ENCODE assay signal across 8 mouse cellular contexts in genomic region chr11:51615129-51615528, GRCm38 (mm10). TPM values are rescaled to one million over a fixed set of nuclear protein-coding genes. Genes with fewer than 3 reads are reported as not detected.
DNase-seq lines count a peak whose midpoint lies in the region; ATAC-seq and TF ChIP-seq lines count a peak whose summit lies in the region.

No protein-coding gene starts in this region.

- H3K9me3 ChIP-seq in heart, embryonic 11.5 days (replicated peaks; ENCODE audit: control insufficient read depth, low read length): no peaks in the 10 kb centered on the region
- H3K9me3 ChIP-seq in liver, embryonic 11.5 days (ENCODE audit: control insufficient read depth, low read length): no peaks in the 10 kb centered on the region
- no peaks in the 10 kb centered on the region for H3K9me3 ChIP-seq in neural tube, embryonic 15.5 days (replicated peaks)

- TF ChIP-seq POLR2A in testis, adult 2 months (IDR thresholded peaks at IDR 0.05; ENCODE audit: control insufficient read depth, low read depth, low read length): no peak

- H3K27me3 ChIP-seq in testis, adult 2 months (ENCODE audit: control insufficient read depth, insufficient read depth, low read length): no peaks in the 10 kb centered on the region
- no peaks in the 10 kb centered on the region for H3K27me3 ChIP-seq in heart, embryonic 11.5 days (ENCODE audit: control insufficient read depth, insufficient read depth, low read length)
- no peaks in the 10 kb centered on the region for H3K27me3 ChIP-seq in liver, embryonic 11.5 days (replicated peaks; ENCODE audit: control insufficient read depth, insufficient read depth, low read length)
- no peaks in the 10 kb centered on the region for H3K27me3 ChIP-seq in neural tube, embryonic 15.5 days (replicated peaks)

- H3K4me3 ChIP-seq in testis, adult 2 months (ENCODE audit: control insufficient read depth, low read depth, low read length): peak overlapping the region; percentile 75; the same call in 1 of the 2 replicates
- H3K4me3 ChIP-seq in heart, embryonic 11.5 days (ENCODE audit: low read depth, low read length): peak overlapping the region; percentile 34
- peak overlapping the region; percentile 33 for H3K4me3 ChIP-seq in liver, embryonic 11.5 days (ENCODE audit: low read depth, low read length)
- H3K4me3 ChIP-seq in neural tube, embryonic 15.5 days (replicated peaks): peak overlapping the region; percentile 32

- H3K9ac ChIP-seq in heart, embryonic 11.5 days (ENCODE audit: low read depth, low read length): peak overlapping the region; percentile 68
- H3K9ac ChIP-seq in liver, embryonic 11.5 days (ENCODE audit: low read depth, low read length): peak overlapping the region; percentile 71
- H3K9ac ChIP-seq in neural tube, embryonic 15.5 days (replicated peaks): peak overlapping the region; percentile 36

- WGBS in heart, embryonic 11.5 days (ENCODE audit: insufficient replicate concordance): 38% methylated on average over 7 of the region's 7 CpGs
- 37% methylated on average over 7 of the region's 7 CpGs for WGBS in liver, embryonic 11.5 days
- 49% methylated on average over 7 of the region's 7 CpGs for WGBS in neural tube, embryonic 15.5 days

- H3K4me2 ChIP-seq in heart, embryonic 11.5 days: peak overlapping the region; percentile 82
- peak overlapping the region; percentile 63 for H3K4me2 ChIP-seq in liver, embryonic 11.5 days
- peak overlapping the region; percentile 61 for H3K4me2 ChIP-seq in neural tube, embryonic 15.5 days

- ATAC-seq in heart, embryonic 11.5 days (replicated peaks; ENCODE audit: insufficient number of reproducible peaks, low FRiP score, low TSS enrichment): no peak
- no peak for ATAC-seq in liver, embryonic 11.5 days (replicated peaks; ENCODE audit: low FRiP score)
- ATAC-seq in neural tube, embryonic 15.5 days (ENCODE audit: low FRiP score): no peak

- H3K36me3 ChIP-seq in testis, adult 2 months (ENCODE audit: control insufficient read depth, insufficient read depth, low read length): no peaks in the 10 kb centered on the region
- no peaks in the 10 kb centered on the region for H3K36me3 ChIP-seq in heart, embryonic 11.5 days (ENCODE audit: control insufficient read depth, insufficient read depth, low read length)
- H3K36me3 ChIP-seq in liver, embryonic 11.5 days (ENCODE audit: control insufficient read depth, insufficient read depth, low read length): no peaks in the 10 kb centered on the region
- H3K36me3 ChIP-seq in neural tube, embryonic 15.5 days: no peaks in the 10 kb centered on the region

- no peak for DNase-seq in testis, postnatal 10 days (ENCODE audit: low spot score)
- no peak for DNase-seq in liver, embryonic 11.5 days (ENCODE audit: low spot score)
- no peak for DNase-seq in gastrocnemius, postnatal 25 days
- no peak for DNase-seq in layer of hippocampus, adult 9-10 months (ENCODE audit: low spot score)
- DNase-seq in cerebellum, adult 11 months: no peak

- H3K27ac ChIP-seq in testis, adult 2 months (ENCODE audit: control insufficient read depth, insufficient read depth, low read depth, low read length): peak overlapping the region; percentile 91
- peak overlapping the region; percentile 71 for H3K27ac ChIP-seq in heart, embryonic 11.5 days (ENCODE audit: low read depth, low read length)
- H3K27ac ChIP-seq in liver, embryonic 11.5 days (ENCODE audit: low read depth, low read length): peak overlapping the region; percentile 77
- peak overlapping the region; percentile 45 for H3K27ac ChIP-seq in neural tube, embryonic 15.5 days (replicated peaks)

- peaks cover 12% of the 10 kb centered on the region for H3K4me1 ChIP-seq in testis, adult 2 months (ENCODE audit: control insufficient read depth, insufficient read depth, low read length)
- H3K4me1 ChIP-seq in heart, embryonic 11.5 days (ENCODE audit: control insufficient read depth, insufficient read depth, low read length): 0 out of 2 replicates have a peak, but pooled peaks cover 2% of the 10 kb centered on the region
- H3K4me1 ChIP-seq in liver, embryonic 11.5 days (replicated peaks; ENCODE audit: control insufficient read depth, insufficient read depth, low read length): peaks cover 9% of the 10 kb centered on the region
- peaks cover 19% of the 10 kb centered on the region for H3K4me1 ChIP-seq in neural tube, embryonic 15.5 days

- TF ChIP-seq CTCF in testis, adult 2 months (IDR thresholded peaks at IDR 0.05; ENCODE audit: control insufficient read depth, insufficient read depth, insufficient replicate concordance, low read depth, low read length): no peak

RNA-seq across cellular contexts. Expression of gene Nhp2, which starts 4.4 kb away (rescaled TPM):
- polyA plus RNA-seq in testis, adult 2 months (2012; rRNA removed): 32.0 and 33.5 TPM in 2 replicates
- polyA plus RNA-seq in heart, embryonic 11.5 days (2014; fragmentation: Nextera tagmentation; extraction: Ambion mirVana): 114 and 131 TPM in 2 replicates
- 347 and 349 TPM in 2 replicates for polyA plus RNA-seq in liver, embryonic 11.5 days (2014; fragmentation: Nextera tagmentation; extraction: Ambion mirVana)
- 96.3 and 117 TPM in 2 replicates for polyA plus RNA-seq in neural tube, embryonic 15.5 days (2015; fragmentation: Nextera tagmentation; extraction: Ambion mirVana)
- total RNA-seq in gastrocnemius, postnatal 25 days (2021): 10 to 100 TPM; 19.3 to 23.6 TPM

RNA-seq across cellular contexts. Expression of gene Hnrnpab, which starts 8.5 kb away (rescaled TPM):
- 85.0 and 97.4 TPM in 2 replicates for polyA plus RNA-seq in testis, adult 2 months (2012; rRNA removed)
- 362 and 384 TPM in 2 replicates for polyA plus RNA-seq in heart, embryonic 11.5 days (2014; fragmentation: Nextera tagmentation; extraction: Ambion mirVana)
- polyA plus RNA-seq in liver, embryonic 11.5 days (2014; fragmentation: Nextera tagmentation; extraction: Ambion mirVana): 552 and 577 TPM in 2 replicates
- polyA plus RNA-seq in neural tube, embryonic 15.5 days (2015; fragmentation: Nextera tagmentation; extraction: Ambion mirVana): 241 and 285 TPM in 2 replicates
- 100 to 1,000 TPM; 102 to 105 TPM for total RNA-seq in gastrocnemius, postnatal 25 days (2021)

RNA-seq across cellular contexts. Expression of gene Rmnd5b, which starts 20.6 kb away (rescaled TPM):
- polyA plus RNA-seq in testis, adult 2 months (2012; rRNA removed): 66.5 and 73.1 TPM in 2 replicates
- 29.7 and 32.2 TPM in 2 replicates for polyA plus RNA-seq in heart, embryonic 11.5 days (2014; fragmentation: Nextera tagmentation; extraction: Ambion mirVana)
- 47.8 and 52.2 TPM in 2 replicates for polyA plus RNA-seq in liver, embryonic 11.5 days (2014; fragmentation: Nextera tagmentation; extraction: Ambion mirVana)
- polyA plus RNA-seq in neural tube, embryonic 15.5 days (2015; fragmentation: Nextera tagmentation; extraction: Ambion mirVana): 79.1 and 79.8 TPM in 2 replicates
- 10 to 100 TPM in 1 of 2 experiments, 1 to 10 TPM in 1; 9.3 to 12.3 TPM for total RNA-seq in gastrocnemius, postnatal 25 days (2021)

RNA-seq across cellular contexts. Expression of gene Phykpl, which starts 30.6 kb away (rescaled TPM):
- 7.3 TPM in 2 replicates for polyA plus RNA-seq in testis, adult 2 months (2012; rRNA removed)
- polyA plus RNA-seq in heart, embryonic 11.5 days (2014; fragmentation: Nextera tagmentation; extraction: Ambion mirVana): 14.4 and 14.9 TPM in 2 replicates
- polyA plus RNA-seq in liver, embryonic 11.5 days (2014; fragmentation: Nextera tagmentation; extraction: Ambion mirVana): 28.6 and 29.8 TPM in 2 replicates
- polyA plus RNA-seq in neural tube, embryonic 15.5 days (2015; fragmentation: Nextera tagmentation; extraction: Ambion mirVana): 8.1 and 10.9 TPM in 2 replicates
- total RNA-seq in gastrocnemius, postnatal 25 days (2021): 10 to 100 TPM; 15.5 to 17.2 TPM

RNA-seq across cellular contexts. Expression of gene N4bp3, which starts 35.5 kb away (rescaled TPM):
- polyA plus RNA-seq in testis, adult 2 months (2012; rRNA removed): 16.3 and 19.0 TPM in 2 replicates
- 4.2 and 6.4 TPM in 2 replicates for polyA plus RNA-seq in heart, embryonic 11.5 days (2014; fragmentation: Nextera tagmentation; extraction: Ambion mirVana)
- polyA plus RNA-seq in liver, embryonic 11.5 days (2014; fragmentation: Nextera tagmentation; extraction: Ambion mirVana): 7.2 and 7.9 TPM in 2 replicates
- 30.0 and 31.9 TPM in 2 replicates for polyA plus RNA-seq in neural tube, embryonic 15.5 days (2015; fragmentation: Nextera tagmentation; extraction: Ambion mirVana)
- total RNA-seq in gastrocnemius, postnatal 25 days (2021): 1 to 10 TPM; 2.9 to 3.8 TPM
